Mouse (Mus musculus): Measurements from ENCODE around the gene Zfp978.
"Not testable (repeated sequence)": the region's sequence is repeated elsewhere in the genome, so short reads cannot be mapped to it uniquely, and the experiment has no call there.

Gene Zfp978

GRCm38 (mm10) chr4:147361003-147361402, at the start of gene Zfp978:
TSS of gene Zfp978 (plus strand) at chr4:147361303.
- not testable (repeated sequence) for DNase-seq (ENCODE audit: low read depth, low spot score)

- peak; percentile 9 for DNase-seq (ENCODE audit: low read depth, low spot score)
These were observed 25.9 kb upstream of the Zfp978 start for GRCm38 (mm10) chr4:147335036-147335690.

GRCm38 (mm10) chr4:147335691-147336367, 25.3 kb upstream of the Zfp978 start:
- DNase-seq (ENCODE audit: low read depth, low spot score): peak; percentile 10

- not testable (repeated sequence) for DNase-seq (ENCODE audit: low read depth, low spot score)
These were observed 24.5 kb upstream of the Zfp978 start for GRCm38 (mm10) chr4:147336368-147337195.

GRCm38 (mm10) chr4:147337520-147337919, 23.6 kb upstream of the Zfp978 start:
- not testable (repeated sequence) for DNase-seq (ENCODE audit: low read depth, low spot score)

- DNase-seq (ENCODE audit: low read depth, low spot score): no peak
These were observed 23.0 kb upstream of the Zfp978 start for GRCm38 (mm10) chr4:147338032-147338610.

- not testable (repeated sequence) for DNase-seq (ENCODE audit: low read depth, low spot score)
These were observed 22.4 kb upstream of the Zfp978 start for GRCm38 (mm10) chr4:147338706-147339105.

- not testable (repeated sequence) for DNase-seq (ENCODE audit: low read depth, low spot score)
These were observed 21.4 kb upstream of the Zfp978 start for GRCm38 (mm10) chr4:147339601-147340219.

GRCm38 (mm10) chr4:147340236-147340635, 20.9 kb upstream of the Zfp978 start:
- DNase-seq (ENCODE audit: low read depth, low spot score): not testable (repeated sequence)

- DNase-seq (ENCODE audit: low read depth, low spot score): not testable (repeated sequence)
These were observed 20.2 kb upstream of the Zfp978 start for GRCm38 (mm10) chr4:147340876-147341275.

GRCm38 (mm10) chr4:147343042-147343908, 17.8 kb upstream of the Zfp978 start:
- DNase-seq (ENCODE audit: low read depth, low spot score): peak; percentile 14

GRCm38 (mm10) chr4:147345061-147345554, 16.0 kb upstream of the Zfp978 start:
- DNase-seq (ENCODE audit: low read depth, low spot score): not testable (repeated sequence)

GRCm38 (mm10) chr4:147346361-147347035, 14.6 kb upstream of the Zfp978 start:
- DNase-seq (ENCODE audit: low read depth, low spot score): not testable (repeated sequence)

GRCm38 (mm10) chr4:147347300-147347699, 13.8 kb upstream of the Zfp978 start:
- DNase-seq (ENCODE audit: low read depth, low spot score): not testable (repeated sequence)

- not testable (repeated sequence) for DNase-seq (ENCODE audit: low read depth, low spot score)
These were observed 13.2 kb upstream of the Zfp978 start for GRCm38 (mm10) chr4:147347880-147348279.

GRCm38 (mm10) chr4:147348401-147348800, 12.7 kb upstream of the Zfp978 start:
- not testable (repeated sequence) for DNase-seq (ENCODE audit: low read depth, low spot score)

GRCm38 (mm10) chr4:147348906-147349686, 12.0 kb upstream of the Zfp978 start:
- DNase-seq (ENCODE audit: low read depth, low spot score): not testable (repeated sequence)

- DNase-seq (ENCODE audit: low read depth, low spot score): not testable (repeated sequence)
These were observed 11.3 kb upstream of the Zfp978 start for GRCm38 (mm10) chr4:147349687-147350415.
